Mouse (Mus musculus) heart, embryonic 13.5 days (tissue): ENCODE data around the gene Stk26. TPM values are rescaled to one million over a fixed set of nuclear protein-coding genes. Genes with fewer than 3 reads are reported as not detected.

Source experiments
- ATAC-seq: fragments of 200-750 bp; cut with Nextera tagmentation; 2 replicates; pipeline ENCODE4 v1.8.0; 2017; ENCODE audit warnings: moderate TSS enrichment; ENCODE audit not compliant: insufficient number of reproducible peaks, low FRiP score, low TSS enrichment; ENCODE audit errors: extremely low read depth
- H3K27ac ChIP-seq: fragments of 300-500 bp; sonication (generic); replicated peaks from 2 replicates; pipeline ENCODE4 v1.5.1; 2015; ENCODE audit warnings: moderate library complexity, mild to moderate bottlenecking, inconsistent platforms
- H3K27me3 ChIP-seq: fragments of 300-500 bp; sonication (generic); replicated peaks from 2 replicates; pipeline ENCODE4 v1.6.1; 2015; ENCODE audit warnings: mild to moderate bottlenecking, inconsistent platforms
- H3K36me3 ChIP-seq: fragments of 300-500 bp; sonication (generic); 2 replicates; pipeline ENCODE4 v1.6.1; 2015; ENCODE audit warnings: mild to moderate bottlenecking, inconsistent platforms
- H3K4me1 ChIP-seq: fragments of 300-500 bp; sonication (generic); 2 replicates; pipeline ENCODE4 v1.6.1; 2015; ENCODE audit warnings: inconsistent platforms
- H3K4me2 ChIP-seq: fragments of 300-500 bp; sonication (generic); 2 replicates; pipeline ENCODE4 v1.6.1; 2015; ENCODE audit warnings: inconsistent platforms, mild to moderate bottlenecking, moderate library complexity
- H3K4me3 ChIP-seq: fragments of 300-500 bp; sonication (generic); 2 replicates; pipeline ENCODE4 v1.5.1; 2015; ENCODE audit warnings: moderate library complexity, mild to moderate bottlenecking, inconsistent platforms
- H3K9ac ChIP-seq: fragments of 300-500 bp; sonication (generic); 2 replicates; pipeline ENCODE4 v1.6.1; 2015; ENCODE audit warnings: inconsistent platforms, mild to moderate bottlenecking, moderate library complexity
- H3K9me3 ChIP-seq: fragments of 300-500 bp; sonication (generic); 2 replicates; pipeline ENCODE4 v1.6.1; 2016; ENCODE audit warnings: inconsistent platforms
- WGBS: fragments of 180-500 bp; shearing (Covaris S2); methylation state at CpG from one replicate; pipeline ENCODE4 v1.1.7; 2015; ENCODE audit warnings: mixed read lengths; 5-methylcytosine and 5-hydroxymethylcytosine counted together
- polyA plus RNA-seq: library from polyadenylated mRNA; unstranded; fragments of >200 nt; fragmentation: Nextera tagmentation; extraction: Ambion mirVana; gene quantifications from 2 replicates; pipeline ENCODE4 v1.2.1, GENCODE M21; 2015

The Stk26 gene
- polyA plus RNA-seq, 1 experiment from 2014 or later = 6.9 TPM

DNA sequence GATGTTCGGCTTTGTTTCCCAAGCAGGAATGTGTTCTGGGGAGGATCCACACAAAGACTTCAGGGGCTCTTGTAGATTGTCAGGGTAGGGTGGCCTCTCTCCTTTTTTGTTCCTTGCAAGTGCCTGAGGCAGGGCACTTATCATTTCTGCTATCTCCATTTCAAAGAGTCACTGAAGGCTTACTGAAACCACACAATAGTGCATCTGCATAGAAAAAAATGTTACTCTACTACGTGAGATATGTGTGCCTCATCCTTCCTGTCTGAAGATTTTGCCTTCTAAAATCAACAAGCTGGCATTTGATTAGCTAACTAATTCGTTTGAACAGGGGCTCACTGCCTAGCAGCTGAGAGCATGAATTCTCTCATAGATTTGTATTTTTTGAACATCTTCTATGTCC, 89.5 kb downstream of the Stk26 start:
- Histone ChIP-seq H3K27ac (no peak overlapping the region), H3K9ac (no peak overlapping the region), H3K4me2 (no peak overlapping the region), H3K4me1 (peaks cover 10% of the 10 kb centered on the region; the same call in 1 of the 2 replicates), H3K4me3 (no peak overlapping the region), H3K27me3 (no peaks in the 10 kb centered on the region; the same call in 1 of the 2 replicates), H3K36me3 (no peaks in the 10 kb centered on the region), H3K9me3 (no peaks in the 10 kb centered on the region)
- WGBS = 35% methylated on average over 3 of the region's 3 CpGs
- no peak for ATAC-seq

DNA sequence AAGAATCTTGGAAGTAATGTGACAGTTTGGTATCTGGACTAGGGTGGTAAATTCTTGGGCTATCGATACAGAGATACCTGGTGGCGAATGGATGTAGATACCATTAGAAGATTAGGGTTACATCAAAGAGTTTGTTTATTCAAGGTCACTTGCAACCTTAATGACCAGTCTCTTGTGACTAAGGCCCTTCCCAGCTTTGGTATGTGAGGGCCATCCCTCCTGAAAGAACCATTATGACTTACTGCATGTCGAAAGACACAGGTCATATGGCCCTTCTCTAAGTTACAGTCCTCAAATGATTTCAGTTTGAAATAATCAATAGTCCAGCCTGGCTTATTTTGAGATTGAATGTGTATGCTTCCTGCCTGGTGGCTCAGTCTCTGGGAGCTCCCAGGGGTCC, 96.3 kb downstream of the Stk26 start:
- Histone ChIP-seq H3K4me3 (no peak overlapping the region), H3K27me3 (no peaks in the 10 kb centered on the region; the same call in 1 of the 2 replicates), H3K9me3 (no peaks in the 10 kb centered on the region), H3K9ac (no peak overlapping the region), H3K36me3 (no peaks in the 10 kb centered on the region), H3K27ac (no peak overlapping the region), H3K4me1 (peaks cover 10% of the 10 kb centered on the region; the same call in 1 of the 2 replicates), H3K4me2 (no peak overlapping the region)
- 60% methylated on average over 3 of the region's 3 CpGs for WGBS
- no peak for ATAC-seq

DNA sequence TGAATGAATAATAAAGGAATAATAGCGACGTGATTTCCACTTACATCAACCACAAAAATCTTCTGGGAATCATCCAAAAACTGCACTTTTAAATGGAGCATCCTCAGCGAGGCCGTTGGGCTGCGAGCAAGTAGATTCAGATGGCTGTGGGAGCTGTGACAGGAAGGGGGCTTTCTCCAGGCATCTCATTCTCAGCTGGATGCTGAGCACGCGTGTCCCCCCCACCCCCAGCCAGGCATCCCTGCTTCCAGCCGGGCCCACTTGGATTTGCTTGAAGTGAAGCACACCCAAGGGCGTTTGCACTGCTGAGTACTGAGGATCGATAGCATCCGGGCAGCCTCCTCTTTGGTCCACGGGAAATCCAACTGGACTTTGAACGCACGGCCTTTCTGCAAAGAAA, 101.8 kb downstream of the Stk26 start, which contains the start of gene Frmd7:
Frmd7 (minus strand) TSS at position 101 of the 400 bp plus-strand sequence.
- no peak within 1 kb of the TSS for H3K27ac ChIP-seq
- no peak for ATAC-seq
- H3K4me2 ChIP-seq = no peak within 1 kb of the TSS
- no peaks in the 10 kb centered on the region for H3K9me3 ChIP-seq
- 71% methylated on average over 14 of the region's 14 CpGs for WGBS
- no peak within 1 kb of the TSS for H3K9ac ChIP-seq
- no peak within 1 kb of the TSS for H3K4me3 ChIP-seq
- no peaks in the 10 kb centered on the region for H3K36me3 ChIP-seq
- H3K4me1 ChIP-seq = no peaks in the 10 kb centered on the region
- peaks cover 3% of the 10 kb centered on the region; the same call in 1 of the 2 replicates for H3K27me3 ChIP-seq

Other genes starting within 250 kb of the Stk26 start
- 0.14 TPM in 1 of 2 replicates, not detected in the other for gene Frmd7, start 101.7 kb downstream of the Stk26 start, polyA plus RNA-seq
- 16.5 and 17.8 TPM in 2 replicates for gene Rap2c, start 177.0 kb downstream of the Stk26 start, polyA plus RNA-seq